Mouse (Mus musculus) forebrain, embryonic 11.5 days (tissue): ENCODE data around the gene Gm9837. TPM values are rescaled to one million over a fixed set of nuclear protein-coding genes. Genes with fewer than 3 reads are reported as not detected.

Source experiments
- ATAC-seq: fragments of 200-750 bp; cut with Nextera tagmentation; replicated peaks from 2 replicates; pipeline ENCODE4 v1.8.0; 2017; ENCODE audit warnings: moderate TSS enrichment; ENCODE audit not compliant: low FRiP score
- DNase-seq: peaks from one replicate; pipeline ENCODE4 v3.0.0-alpha.2; 2017; ENCODE audit warnings: low spot score
- H3K27ac ChIP-seq: fragments of 300-500 bp; sonication (generic); 2 replicates; pipeline ENCODE4 v1.5.1; 2014; ENCODE audit warnings: low read depth, low read length
- H3K27me3 ChIP-seq: fragments of 300-500 bp; sonication (generic); 2 replicates; pipeline ENCODE4 v1.6.1; 2014; ENCODE audit warnings: mild to moderate bottlenecking, low read length, mixed read lengths; ENCODE audit not compliant: control insufficient read depth, insufficient read depth
- H3K36me3 ChIP-seq: fragments of 300-500 bp; sonication (generic); 2 replicates; pipeline ENCODE4 v1.6.1; 2014; ENCODE audit warnings: mild to moderate bottlenecking, low read length, moderate library complexity, mixed read lengths; ENCODE audit not compliant: control insufficient read depth, insufficient read depth
- H3K4me1 ChIP-seq: fragments of 300-500 bp; sonication (generic); replicated peaks from 2 replicates; pipeline ENCODE4 v1.6.1; 2014; ENCODE audit warnings: low read length, mixed read lengths; ENCODE audit not compliant: control insufficient read depth, insufficient read depth
- H3K4me2 ChIP-seq: fragments of 300-500 bp; sonication (generic); 2 replicates; pipeline ENCODE4 v1.6.1; 2014; ENCODE audit warnings: low read depth, mild to moderate bottlenecking, low read length, moderate library complexity, mixed read lengths; ENCODE audit not compliant: severe bottlenecking
- H3K4me3 ChIP-seq: fragments of 300-500 bp; sonication (generic); 2 replicates; pipeline ENCODE4 v1.5.1; 2014; ENCODE audit warnings: low read depth, low read length
- H3K9ac ChIP-seq: fragments of 300-500 bp; sonication (generic); 2 replicates; pipeline ENCODE4 v1.6.1; 2014; ENCODE audit warnings: low read length
- H3K9me3 ChIP-seq: fragments of 300-500 bp; sonication (generic); 2 replicates; pipeline ENCODE4 v1.6.1; 2016; ENCODE audit warnings: low read length, mixed read lengths; ENCODE audit not compliant: control insufficient read depth
- WGBS: fragments of 180-500 bp; shearing (Covaris S2); extraction: QIAGEN DNeasy Blood & Tissue Kit; methylation state at CpG from one replicate; pipeline ENCODE4 v1.1.7; 2014; 5-methylcytosine and 5-hydroxymethylcytosine counted together
- polyA plus RNA-seq: library from polyadenylated mRNA; unstranded; fragments of >200 nt; fragmentation: Nextera tagmentation; extraction: Ambion mirVana; gene quantifications from 2 replicates; pipeline ENCODE4 v1.2.1, GENCODE M21; 2014

Gene Gm9837
- polyA plus RNA-seq, 1 experiment from 2014 or later: not detected

DNA sequence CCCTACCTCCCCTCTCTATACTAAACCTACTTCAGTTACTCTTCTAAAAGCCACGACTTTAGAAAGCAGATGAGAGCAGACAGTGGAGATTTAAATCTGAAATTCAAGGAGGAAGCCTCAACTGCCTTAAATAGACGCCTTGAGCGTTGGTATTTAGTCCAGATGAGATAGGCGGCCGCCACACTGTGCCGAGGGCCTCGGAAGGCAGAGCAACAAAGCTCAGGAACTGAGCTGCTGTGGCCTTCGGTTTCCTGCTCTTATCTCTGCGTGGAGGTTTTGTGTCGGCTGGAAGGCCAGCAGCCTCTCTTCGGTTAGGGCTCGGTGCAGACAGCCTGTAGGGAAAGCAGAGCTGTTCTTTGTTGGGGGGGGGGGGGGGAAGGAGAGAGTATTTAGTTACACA lies 28.4 kb downstream of the Gm9837 start:
- Histone ChIP-seq H3K4me3 (no peak overlapping the region), H3K4me2 (no peak overlapping the region), H3K27ac (no peak overlapping the region), H3K36me3 (no peaks in the 10 kb centered on the region), H3K9ac (no peak overlapping the region), H3K27me3 (no peaks in the 10 kb centered on the region), H3K9me3 (no peaks in the 10 kb centered on the region), H3K4me1 (no peaks in the 10 kb centered on the region)
- ATAC-seq (no peak), DNase-seq (no peak)
- WGBS: 50% methylated on average over 12 of the region's 12 CpGs

DNA sequence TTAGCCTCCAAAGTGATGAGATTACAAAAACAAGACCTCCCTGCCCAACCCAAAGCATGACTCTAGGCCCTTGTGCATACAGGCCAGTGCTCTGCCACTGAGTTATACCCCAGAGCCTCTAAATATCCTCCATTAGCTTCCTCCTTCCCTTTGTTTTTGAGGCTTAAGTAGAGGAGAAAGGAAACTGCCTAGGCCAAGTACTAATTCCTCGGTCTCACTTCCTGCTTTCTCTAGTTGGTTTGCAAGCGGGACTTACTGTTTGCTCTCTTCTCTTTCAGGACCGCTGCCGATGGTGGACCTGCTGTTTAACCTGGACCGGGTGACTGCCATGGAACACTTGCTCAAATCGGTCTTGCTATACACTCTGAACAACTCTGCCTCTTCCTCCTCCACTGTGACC lies 33.9 kb downstream of the Gm9837 start:
- Histone ChIP-seq H3K36me3 (no peaks in the 10 kb centered on the region), H3K4me1 (peaks cover 2% of the 10 kb centered on the region; the same call in 1 of the 2 replicates), H3K4me2 (no peak overlapping the region), H3K27ac (no peak overlapping the region), H3K27me3 (no peaks in the 10 kb centered on the region), H3K9me3 (no peaks in the 10 kb centered on the region), H3K4me3 (no peak overlapping the region), H3K9ac (no peak overlapping the region)
- 85% methylated on average over 6 of the region's 6 CpGs for WGBS
- ATAC-seq: no peak
- DNase-seq: no peak

DNA sequence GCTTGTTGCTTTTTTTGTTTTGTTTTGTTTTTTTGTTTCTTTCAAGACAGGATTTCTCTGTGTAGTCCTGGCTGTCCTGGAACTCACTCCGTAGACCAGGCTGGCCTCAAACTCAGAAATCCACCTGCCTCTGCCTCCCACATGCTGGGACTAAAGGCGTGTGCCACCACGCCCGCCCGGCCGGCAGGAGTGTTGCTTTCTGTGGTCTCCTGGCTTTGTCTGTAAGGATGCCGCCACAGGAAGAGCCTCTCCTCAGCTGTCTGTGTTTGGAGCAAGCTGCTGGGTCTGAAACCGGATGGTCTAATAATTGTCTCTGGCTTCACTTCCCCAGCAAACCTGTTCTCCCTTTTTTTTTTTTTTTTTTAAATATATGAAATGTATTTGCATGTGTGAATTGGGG lies 34.8 kb downstream of the Gm9837 start:
- Histone ChIP-seq H3K27ac (no peak overlapping the region), H3K4me2 (no peak overlapping the region), H3K9me3 (no peaks in the 10 kb centered on the region), H3K4me3 (no peak overlapping the region), H3K9ac (no peak overlapping the region), H3K4me1 (peaks cover 3% of the 10 kb centered on the region; the same call in 1 of the 2 replicates), H3K27me3 (no peaks in the 10 kb centered on the region), H3K36me3 (no peaks in the 10 kb centered on the region)
- ATAC-seq: no peak
- WGBS: 89% methylated on average over 8 of the region's 8 CpGs
- no peak for DNase-seq

DNA sequence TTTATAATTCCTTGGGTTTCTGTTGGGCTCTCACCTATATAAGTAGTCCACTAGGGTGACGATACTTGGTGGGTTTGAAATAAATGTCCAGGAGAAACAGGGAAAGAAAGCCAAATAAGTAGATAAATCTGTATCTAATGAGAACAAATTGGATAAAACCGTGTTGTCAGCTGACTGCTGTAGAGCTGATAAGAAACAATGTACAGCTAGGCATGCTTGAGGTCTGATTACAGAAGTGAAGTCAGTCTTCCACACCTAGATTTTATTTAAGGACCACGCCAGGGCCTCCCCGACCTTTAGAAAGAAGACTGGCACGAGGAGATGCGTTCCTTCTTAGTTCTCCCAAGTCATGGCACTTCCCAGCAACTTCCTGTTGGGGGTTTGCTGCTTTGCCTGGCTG lies 37.2 kb downstream of the Gm9837 start:
- ATAC-seq (no peak), DNase-seq (no peak)
- 70% methylated on average over 6 of the region's 6 CpGs for WGBS
- Histone ChIP-seq H3K4me3 (no peak overlapping the region), H3K27me3 (no peaks in the 10 kb centered on the region), H3K4me1 (peaks cover 3% of the 10 kb centered on the region; the same call in 1 of the 2 replicates), H3K36me3 (no peaks in the 10 kb centered on the region; the same call in 1 of the 2 replicates), H3K9ac (no peak overlapping the region), H3K9me3 (no peaks in the 10 kb centered on the region), H3K27ac (no peak overlapping the region), H3K4me2 (no peak overlapping the region)

DNA sequence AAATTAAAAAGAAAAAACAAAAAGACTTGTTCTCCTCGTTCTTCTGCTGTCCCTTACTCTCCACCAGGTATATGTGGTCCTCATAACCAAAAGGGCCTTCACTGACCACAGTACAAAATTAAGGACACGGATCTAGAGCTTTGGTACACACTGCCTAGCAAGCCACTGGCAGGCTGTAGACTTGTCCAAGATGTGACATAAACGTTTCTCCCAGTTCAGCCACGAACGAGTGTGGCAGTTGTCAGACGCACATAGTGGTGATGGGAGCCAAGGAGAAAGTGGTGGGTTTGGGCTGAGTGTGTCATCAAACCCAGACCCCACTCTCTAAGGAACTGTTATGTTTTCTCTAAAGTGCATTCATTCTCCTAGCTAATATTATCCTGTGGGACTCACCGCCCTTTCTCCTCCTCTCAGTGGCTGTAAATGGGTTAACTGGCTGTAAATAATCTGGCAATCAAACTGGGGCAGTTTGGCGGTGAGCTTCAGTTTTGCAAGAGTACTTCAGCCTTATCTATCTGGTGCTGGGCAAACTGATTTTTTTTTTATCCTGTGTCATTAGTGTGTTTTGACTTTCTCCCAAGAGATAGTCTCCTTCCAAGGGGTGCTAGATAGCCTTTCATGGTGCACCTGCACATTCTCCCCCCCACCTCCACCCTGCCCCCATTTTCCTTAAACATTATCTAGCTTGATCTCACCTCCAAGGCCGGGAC lies 38.8 kb downstream of the Gm9837 start:
- Histone ChIP-seq H3K4me3 (peak overlapping the region; percentile 97), H3K36me3 (no peaks in the 10 kb centered on the region; the same call in 1 of the 2 replicates), H3K9me3 (no peaks in the 10 kb centered on the region), H3K9ac (peak overlapping the region; percentile 39; the same call in 1 of the 2 replicates), H3K27ac (peak overlapping the region; percentile 50), H3K4me1 (peaks cover 3% of the 10 kb centered on the region; the same call in 1 of the 2 replicates), H3K27me3 (no peaks in the 10 kb centered on the region), H3K4me2 (peak overlapping the region; percentile 60)
- DNase-seq: no peak
- 18% methylated on average over 9 of the region's 9 CpGs for WGBS
- ATAC-seq: no peak; the same call in 1 of the 2 replicates

DNA sequence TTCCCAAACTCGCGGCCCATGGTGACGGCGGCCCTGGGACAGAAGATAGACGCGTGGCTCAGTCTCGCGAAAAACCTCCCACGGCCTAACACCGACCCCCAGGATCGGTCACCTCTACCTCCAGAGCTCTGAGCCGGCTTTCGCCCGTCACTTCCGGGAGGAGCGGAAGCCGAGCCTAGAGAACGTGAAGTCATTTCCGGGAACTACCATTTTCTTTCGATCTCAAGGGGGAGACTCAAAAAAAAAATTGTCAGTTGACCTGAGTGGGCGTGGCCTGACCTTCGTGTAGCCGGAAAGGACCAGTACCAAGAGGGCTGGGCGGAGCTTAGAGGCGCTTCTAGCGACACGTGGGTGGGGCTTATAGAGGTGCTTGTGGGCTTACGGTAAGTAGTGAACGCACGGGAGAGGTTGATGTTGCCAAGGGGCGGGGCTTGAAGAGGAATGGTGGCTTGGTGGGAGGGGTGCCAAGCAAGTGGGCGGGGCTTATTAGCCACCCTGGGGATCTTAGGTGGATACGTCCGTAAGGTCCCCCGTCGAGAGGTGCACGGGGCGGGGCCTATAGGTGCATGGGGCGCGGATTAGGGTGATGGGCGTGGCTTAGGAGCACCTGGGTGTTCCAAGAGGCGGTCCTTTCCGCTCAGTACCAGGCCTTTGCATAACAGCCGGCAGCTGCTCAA lies 39.5 kb downstream of the Gm9837 start, which contains the start of the genes Uqcrq and Gdf9:
TSS of gene Uqcrq (minus strand) at position 162 of the 677 bp plus-strand sequence.
TSS of gene Gdf9 (plus strand) at position 354 of the 677 bp plus-strand sequence.
- Histone ChIP-seq H3K9ac (peak within 1 kb of the TSS; percentile 86), H3K4me3 (peak within 1 kb of the TSS; percentile 97), H3K27ac (peak within 1 kb of the TSS; percentile 50), H3K9me3 (no peaks in the 10 kb centered on the region), H3K4me1 (peaks cover 3% of the 10 kb centered on the region; the same call in 1 of the 2 replicates), H3K36me3 (no peaks in the 10 kb centered on the region; the same call in 1 of the 2 replicates), H3K27me3 (no peaks in the 10 kb centered on the region), H3K4me2 (peak within 1 kb of the TSS; percentile 85)
- ATAC-seq: peak; percentile 95
- under 1% methylated on average over 44 of the region's 44 CpGs for WGBS
- peak; percentile 98 for DNase-seq

DNA sequence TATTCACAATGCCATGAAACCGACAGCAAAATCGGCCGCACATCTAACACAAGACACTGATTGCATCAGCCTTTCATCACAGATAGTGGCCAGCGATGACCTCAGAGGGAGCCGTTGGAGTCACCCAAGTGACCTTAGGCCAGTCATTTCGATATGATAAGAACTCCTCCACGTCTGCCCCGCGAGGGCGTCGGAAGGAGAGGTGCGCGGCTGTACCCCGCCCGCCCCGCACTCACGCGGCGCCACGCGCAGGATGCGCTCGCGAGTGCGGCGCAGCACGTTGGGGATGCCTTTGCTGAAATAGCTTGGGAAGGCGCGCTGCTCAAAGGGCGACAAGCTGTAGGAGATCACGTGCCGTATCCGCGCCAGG lies 40.0 kb downstream of the Gm9837 start:
- H3K4me3 ChIP-seq: peak overlapping the region; percentile 97
- H3K4me1 ChIP-seq: peaks cover 3% of the 10 kb centered on the region; the same call in 1 of the 2 replicates
- no peaks in the 10 kb centered on the region; the same call in 1 of the 2 replicates for H3K36me3 ChIP-seq
- no peaks in the 10 kb centered on the region for H3K9me3 ChIP-seq
- no peak overlapping the region for H3K27ac ChIP-seq
- peak overlapping the region; percentile 85 for H3K4me2 ChIP-seq
- DNase-seq (no peak), ATAC-seq (no peak)
- peak overlapping the region; percentile 86 for H3K9ac ChIP-seq
- no peaks in the 10 kb centered on the region for H3K27me3 ChIP-seq
- under 1% methylated on average over 34 of the region's 34 CpGs for WGBS

DNA sequence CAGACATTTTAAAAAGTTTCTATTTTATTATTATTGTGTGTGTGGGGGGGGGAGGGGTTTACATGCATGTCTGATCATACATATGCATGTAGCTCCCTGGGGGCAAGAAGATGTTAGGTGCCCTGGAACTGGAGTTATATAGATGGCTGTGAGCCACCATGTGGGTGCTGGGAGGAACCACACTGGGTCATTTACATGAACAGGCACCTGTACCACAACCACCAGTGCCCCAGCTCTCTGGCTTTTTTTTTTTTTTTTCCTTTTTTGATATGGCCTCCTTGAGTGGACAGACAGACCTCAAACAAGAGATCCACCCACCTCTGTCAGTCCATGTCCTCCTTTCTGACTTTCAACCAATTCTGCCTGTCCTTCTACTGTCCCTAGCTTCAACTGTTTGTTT lies 41.1 kb downstream of the Gm9837 start:
- ATAC-seq: no peak
- H3K4me1 ChIP-seq: peaks cover 3% of the 10 kb centered on the region; the same call in 1 of the 2 replicates
- H3K9me3 ChIP-seq: no peaks in the 10 kb centered on the region
- no peak overlapping the region for H3K4me3 ChIP-seq
- H3K4me2 ChIP-seq: 0 out of 2 replicates have a peak overlapping the region, but pooled peaks have one; percentile 85
- no peaks in the 10 kb centered on the region; the same call in 1 of the 2 replicates for H3K36me3 ChIP-seq
- no peaks in the 10 kb centered on the region for H3K27me3 ChIP-seq
- H3K9ac ChIP-seq: no peak overlapping the region
- H3K27ac ChIP-seq: no peak overlapping the region
- no peak for DNase-seq
